Mouse (Mus musculus) CH12.LX (cell line): ENCODE measurements around the gene Rptor. TPM values are rescaled to one million over a fixed set of nuclear protein-coding genes. Genes with fewer than 3 reads are reported as not detected.

Experiments
- DNase-seq: peaks from one replicate; pipeline ENCODE4 v3.0.0-alpha.2; 2013; ENCODE audit errors: extremely low read depth
- H3K27ac ChIP-seq: 2 replicates; pipeline ENCODE4 v1.5.1; 2012; ENCODE audit warnings: low read depth, mild to moderate bottlenecking, control low read depth, moderate library complexity; ENCODE audit not compliant: insufficient read depth
- H3K27me3 ChIP-seq: replicated peaks from 2 replicates; pipeline ENCODE3; 2012; ENCODE audit warnings: inconsistent platforms
- H3K36me3 ChIP-seq, 2 experiments: replicated peaks in 1 of 2; 2 replicates each; pipeline versions ENCODE3 to v1.6.1; 2012; ENCODE audit warnings: inconsistent platforms in 1 of 2, low read length in 1 of 2, mild to moderate bottlenecking in 1 of 2, mixed read lengths in 1 of 2, moderate library complexity in 1 of 2; ENCODE audit not compliant: control insufficient read depth in 1 of 2, insufficient read depth in 1 of 2
- H3K4me1 ChIP-seq, 2 experiments: 2 replicates each; pipeline ENCODE4 v1.6.1; 2012; ENCODE audit warnings: inconsistent platforms in 1 of 2, moderate library complexity in 1 of 2; ENCODE audit not compliant: insufficient read depth in 2 of 2, control insufficient read depth in 1 of 2
- H3K4me2 ChIP-seq: 2 replicates; pipeline ENCODE4 v1.6.1; 2012; ENCODE audit warnings: low read depth, mild to moderate bottlenecking, control low read depth; ENCODE audit not compliant: poor library complexity, insufficient read depth, severe bottlenecking
- H3K4me3 ChIP-seq, 3 experiments: fragments of 150-350 bp in 1 of 3; sonication (generic) in 1 of 3; replicated peaks in 1 of 3; 2 replicates each; pipeline versions ENCODE3 to v1.5.1; 2011 to 2012; ENCODE audit warnings: low read depth in 2 of 3, low read length in 2 of 3, mild to moderate bottlenecking in 2 of 3, moderate library complexity in 2 of 3, control low read depth in 1 of 3, improper control_type of control experiment in 1 of 3, inconsistent platforms in 1 of 3, mixed read lengths in 1 of 3; ENCODE audit not compliant: poor library complexity in 1 of 3
- H3K79me2 ChIP-seq: replicated peaks from 2 replicates; pipeline ENCODE4 v1.6.1; 2012; ENCODE audit warnings: mild to moderate bottlenecking, moderate library complexity; ENCODE audit not compliant: control insufficient read depth, poor library complexity, insufficient read depth, severe bottlenecking; ENCODE audit errors: extremely low read depth
- H3K9ac ChIP-seq: 2 replicates; pipeline ENCODE4 v1.6.1; 2012; ENCODE audit warnings: low read depth, mild to moderate bottlenecking, control low read depth, moderate library complexity; ENCODE audit not compliant: insufficient read depth
- H3K9me3 ChIP-seq: replicated peaks from 2 replicates; pipeline ENCODE3; 2012; ENCODE audit warnings: low read length, inconsistent platforms, mixed read lengths
- BHLHE40 ChIP-seq: IDR thresholded peaks from 2 replicates; pipeline ENCODE4 v1.6.1; 2011; ENCODE audit warnings: mild to moderate bottlenecking, low read depth, low read length, improper control_type of control experiment
- E2F4 ChIP-seq: IDR thresholded peaks from 2 replicates; pipeline ENCODE4 v1.6.1; 2011; ENCODE audit warnings: low read depth, low read length, improper control_type of control experiment; ENCODE audit not compliant: insufficient replicate concordance
- ETS1 ChIP-seq: conservative IDR thresholded peaks from 2 replicates; pipeline ENCODE4 v1.6.1; 2012; ENCODE audit warnings: low read depth, mild to moderate bottlenecking, inconsistent platforms, low read length, improper control_type of control experiment, moderate library complexity
- KAT2A ChIP-seq: IDR thresholded peaks from 2 replicates; pipeline ENCODE4 v1.6.1; 2012; ENCODE audit warnings: low read length, improper control_type of control experiment, inconsistent platforms; ENCODE audit not compliant: insufficient replicate concordance
- MAX ChIP-seq: IDR thresholded peaks from 2 replicates; pipeline ENCODE4 v1.6.1; 2011; ENCODE audit warnings: low read length, improper control_type of control experiment
- MAZ ChIP-seq: IDR thresholded peaks from 2 replicates; pipeline ENCODE4 v1.6.1; 2012; ENCODE audit warnings: low read depth, mild to moderate bottlenecking, inconsistent platforms, low read length, improper control_type of control experiment, moderate library complexity
- NRF1 ChIP-seq: IDR thresholded peaks from 2 replicates; pipeline ENCODE4 v1.6.1; 2014; ENCODE audit warnings: low read depth, mild to moderate bottlenecking, inconsistent platforms, low read length, improper control_type of control experiment, moderate library complexity
- PAX5 ChIP-seq: IDR thresholded peaks from 2 replicates; pipeline ENCODE4 v1.6.1; 2012; ENCODE audit warnings: low read length, inconsistent platforms, mixed read lengths
- POLR2AphosphoS2 ChIP-seq: IDR thresholded peaks from 2 replicates; pipeline ENCODE4 v1.6.1; 2011; ENCODE audit warnings: low read depth, low read length, improper control_type of control experiment
- RAD21 ChIP-seq: IDR thresholded peaks from 2 replicates; pipeline ENCODE4 v1.6.1; 2011; ENCODE audit warnings: low read depth, mild to moderate bottlenecking, low read length, improper control_type of control experiment, moderate library complexity
- SMC3 ChIP-seq: IDR thresholded peaks from 2 replicates; pipeline ENCODE4 v1.6.1; 2011; ENCODE audit warnings: low read depth, low read length, improper control_type of control experiment
- USF1 ChIP-seq: IDR thresholded peaks from 2 replicates; pipeline ENCODE4 v1.6.1; 2014; ENCODE audit warnings: low read depth, mild to moderate bottlenecking, inconsistent platforms, low read length, improper control_type of control experiment
- USF2 ChIP-seq: conservative IDR thresholded peaks from 2 replicates; pipeline ENCODE4 v1.6.1; 2011; ENCODE audit warnings: low read depth, low read length, improper control_type of control experiment
- ZC3H11A ChIP-seq: IDR thresholded peaks from 2 replicates; pipeline ENCODE4 v1.6.1; 2012; ENCODE audit warnings: low read depth, mild to moderate bottlenecking, inconsistent platforms, low read length, improper control_type of control experiment
- ZKSCAN1 ChIP-seq: IDR thresholded peaks from 2 replicates; pipeline ENCODE4 v1.6.1; 2012; ENCODE audit warnings: low read depth, inconsistent platforms, low read length, improper control_type of control experiment, borderline replicate concordance
- ZMIZ1 ChIP-seq: IDR thresholded peaks from 2 replicates; pipeline ENCODE4 v1.6.1; 2012; ENCODE audit warnings: low read depth, mild to moderate bottlenecking, inconsistent platforms, low read length, improper control_type of control experiment
- ZNF384 ChIP-seq: IDR thresholded peaks from 2 replicates; pipeline ENCODE4 v1.6.1; 2012; ENCODE audit warnings: low read depth, low read length, improper control_type of control experiment, inconsistent platforms
- dilution Hi-C: fragments of 300-500 bp; cut with MboI; formaldehyde crosslinking; loops from 2 replicates; pipeline ENCODE4 v1.14.3; 2020; ENCODE audit warnings: low sequenced_read_pairs; ENCODE audit not compliant: extremely low pct_unique_long_range_greater_than_20kb, extremely low pct_ligation_motif_present
- in situ Hi-C: fragments of 300-500 bp; cut with MboI; formaldehyde crosslinking; loops from 3 replicates; pipeline ENCODE4 v1.14.3; 2019; ENCODE audit warnings: low sequenced_read_pairs, low pct_ligation_motif_present, low pct_unique_long_range_greater_than_20kb, mixed read lengths
- polyA plus RNA-seq: library from polyadenylated mRNA; unstranded; fragments of >175 nt; gene quantifications from 2 replicates; pipeline ENCODE4 v1.2.1, GENCODE M21; 2012; ENCODE audit warnings: low read depth; ENCODE audit not compliant: insufficient read length
- total RNA-seq, 2 experiments: library from RNA; depleted of rRNA; stranded (reverse); fragments of 300-350 nt in 1 of 2; fragments of >200 nt in 1 of 2; gene quantifications; 2 replicates each; pipeline ENCODE4 v1.2.3; 2012 to 2014

Gene Rptor
- total and polyA plus RNA-seq, 3 experiments: 10.3 to 33.1 (median 26.7) TPM

DNA sequence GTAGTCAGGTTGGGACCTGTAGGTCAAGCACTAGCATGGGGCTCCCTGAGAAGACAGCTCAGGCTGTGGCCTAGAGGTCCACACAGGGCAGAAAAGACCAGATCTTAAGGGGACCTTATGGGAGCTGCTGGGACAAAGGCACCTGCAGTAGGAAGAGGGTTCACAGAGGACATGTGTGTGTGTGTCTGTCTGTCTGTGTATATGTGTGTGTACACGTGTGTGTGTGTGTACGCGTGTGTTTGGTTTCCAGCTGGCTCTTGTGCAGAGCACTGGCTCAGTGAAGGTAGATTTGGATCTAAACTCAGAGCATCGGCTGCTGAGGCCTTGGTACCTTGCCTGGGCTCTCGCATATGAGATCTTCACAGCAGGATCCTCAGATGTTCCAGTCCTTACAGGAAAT lies 318.0 kb downstream of the Rptor start:
- in situ Hi-C loops: no loop called here
- DNase-seq: no peak
- peaks cover 5 to 19% of the 10 kb centered on the region in 2 experiments; a peak in 3 of 4 replicates for H3K4me1 ChIP-seq
- H3K9ac ChIP-seq: no peak overlapping the region
- dilution Hi-C loops: no loop called here
- H3K27me3 ChIP-seq: no peaks in the 10 kb centered on the region
- no peak overlapping the region for H3K4me3 ChIP-seq
- H3K79me2 ChIP-seq: no peaks in the 10 kb centered on the region
- 0 out of 2 replicates have a peak, but pooled peaks have one; percentile 30 for TF ChIP-seq POLR2AphosphoS2
- TF ChIP-seq ZKSCAN1: no peak
- no peak overlapping the region for H3K27ac ChIP-seq
- H3K36me3 ChIP-seq: peaks cover 40 to 55% of the 10 kb centered on the region in 2 experiments
- H3K4me2 ChIP-seq: no peak overlapping the region
- H3K9me3 ChIP-seq: no peaks in the 10 kb centered on the region

DNA sequence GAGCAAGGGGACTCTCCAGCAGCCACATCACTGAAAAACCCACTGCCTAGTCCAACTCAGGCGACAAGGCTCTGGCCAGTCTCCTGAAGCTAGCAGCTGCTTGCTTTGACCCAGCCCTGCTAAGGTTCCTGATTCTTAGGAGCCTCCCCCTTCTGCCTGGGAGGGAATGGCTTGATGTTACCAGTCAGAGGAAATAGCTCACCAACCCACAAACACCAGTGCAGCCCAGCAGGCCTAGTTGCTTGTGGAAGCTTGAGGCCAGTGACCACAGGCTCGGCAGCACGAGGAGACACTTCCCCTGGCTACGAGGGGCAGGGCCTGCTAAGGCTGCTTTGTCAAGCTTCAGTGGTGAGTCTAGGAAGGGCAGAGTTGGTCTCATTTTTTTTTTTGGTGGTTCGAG lies 322.5 kb downstream of the Rptor start:
- DNase-seq: peak; percentile 32
- Histone ChIP-seq H3K27ac (no peak overlapping the region), H3K4me1 (peaks cover 11 to 38% of the 10 kb centered on the region in 2 experiments), H3K4me3 (no peak overlapping the region), H3K9me3 (no peaks in the 10 kb centered on the region), H3K4me2 (no peak overlapping the region), H3K27me3 (no peaks in the 10 kb centered on the region), H3K36me3 (peaks cover under 1 to 10% of the 10 kb centered on the region in 2 experiments), H3K9ac (no peak overlapping the region), H3K79me2 (no peaks in the 10 kb centered on the region)
- peak; percentile 38; the same call in 1 of the 2 replicates for TF ChIP-seq BHLHE40
- no peak for TF ChIP-seq USF1
- TF ChIP-seq KAT2A: no peak
- TF ChIP-seq MAX: 0 out of 2 replicates have a peak, but pooled peaks have one; percentile 19
- TF ChIP-seq ZMIZ1: 0 out of 2 replicates have a peak, but pooled peaks have one; percentile 24
- no peak for TF ChIP-seq SMC3
- no peak for TF ChIP-seq ZC3H11A
- no peak for TF ChIP-seq E2F4
- TF ChIP-seq USF2: no peak
- TF ChIP-seq RAD21: no peak
- TF ChIP-seq MAZ: no peak
- no peak for TF ChIP-seq NRF1
- dilution Hi-C loops (no loop called here), in situ Hi-C loops (no loop called here)

DNA sequence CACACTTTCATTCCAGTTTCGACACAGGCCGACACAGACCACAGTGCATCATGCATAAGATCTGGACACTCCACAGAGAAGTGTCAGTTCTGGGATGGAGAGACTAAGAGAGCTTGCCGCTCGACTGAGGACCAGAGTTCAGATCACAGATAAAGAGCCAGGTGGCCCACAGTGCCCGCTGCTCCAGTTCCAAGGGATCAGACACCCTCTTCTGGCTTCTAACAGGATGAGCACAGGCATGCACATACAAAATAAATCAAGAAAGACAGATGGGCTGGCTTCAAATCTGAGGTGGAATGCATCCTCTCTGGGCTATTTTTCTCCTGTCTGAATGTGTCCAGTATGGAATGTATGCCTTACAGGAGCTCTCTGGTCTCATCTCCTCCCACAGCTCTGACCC lies 324.1 kb downstream of the Rptor start:
- H3K4me1 ChIP-seq: peaks cover 11 to 44% of the 10 kb centered on the region in 2 experiments
- no peak for TF ChIP-seq ZNF384
- no peak for TF ChIP-seq PAX5
- TF ChIP-seq BHLHE40: no peak
- no peak for TF ChIP-seq ZKSCAN1
- no peak for TF ChIP-seq E2F4
- no peak for TF ChIP-seq NRF1
- TF ChIP-seq ETS1: no peak
- TF ChIP-seq, all 38 proteins: peak for 0
- no peak overlapping the region for H3K27ac ChIP-seq
- H3K79me2 ChIP-seq: no peaks in the 10 kb centered on the region
- no peak overlapping the region for H3K4me2 ChIP-seq
- no peak for DNase-seq
- no peak overlapping the region for H3K4me3 ChIP-seq
- in situ Hi-C loops (no loop called here), dilution Hi-C loops (no loop called here)
- peaks cover 7% of the 10 kb centered on the region for H3K9me3 ChIP-seq
- no peak overlapping the region for H3K9ac ChIP-seq
- peaks cover 0 to 2% of the 10 kb centered on the region in 2 experiments for H3K36me3 ChIP-seq
- H3K27me3 ChIP-seq: no peaks in the 10 kb centered on the region
